Mouse (Mus musculus): ENCODE results near the gene Dap. TPM values are rescaled to one million over a fixed set of nuclear protein-coding genes. Genes with fewer than 3 reads are reported as not detected.

Gene Dap
- total RNA-seq (2023), result 39.6 TPM

GRCm38 (mm10) chr15:31224135-31224761, at the start of gene Dap:
TSS of gene Dap (plus strand) at chr15:31224314.

Other genes with a start within 250 kb of the Dap start
- 1.4 TPM for gene Ankrd33b, start 143.4 kb downstream of the Dap start, total RNA-seq (2023)
- gene Ropn1l, start 229.4 kb downstream of the Dap start, total RNA-seq (2023), result not detected